10 mouse cellular contexts compared by ENCODE assay signal in the genomic region with DNA sequence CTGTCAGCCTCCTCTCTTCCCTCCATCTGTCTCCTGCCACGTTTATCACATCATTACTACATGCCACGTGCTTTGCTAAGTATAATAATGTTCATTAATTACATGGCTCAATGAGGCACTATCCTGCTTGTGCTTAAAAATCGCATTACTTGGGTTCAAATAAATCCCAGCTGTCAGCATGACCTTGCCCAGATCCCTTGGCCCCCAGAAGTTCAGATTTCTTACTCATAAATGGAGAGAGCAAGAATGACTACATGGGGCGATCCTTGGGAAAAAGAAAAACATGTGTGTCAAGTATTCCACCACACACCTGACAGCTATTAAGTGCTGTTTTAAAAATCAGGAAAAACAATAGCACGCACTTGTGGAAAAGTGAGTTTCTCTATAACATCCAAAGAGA.
"Had no signal": no experiment of that assay in that cellular context is flagged by ENCODE, and none has a peak within 500 bp of the region (broad histone marks: within the 10 kb centered on the region; RNA-seq: fewer than 3 reads in every experiment).

No protein-coding gene starts in this region.

- H3K9me3 ChIP-seq: limb, embryonic 12.5 days; midbrain, embryonic 13.5 days had no signal

- H3K9ac ChIP-seq: limb, embryonic 12.5 days; liver, embryonic 14.5 days; midbrain, embryonic 13.5 days had no signal

- H3K27ac ChIP-seq: left cerebral cortex, adult 2 months; limb, embryonic 12.5 days; liver, embryonic 14.5 days; midbrain, embryonic 13.5 days had no signal

- H3K4me2 ChIP-seq: limb, embryonic 12.5 days; midbrain, embryonic 13.5 days had no signal

- DNase-seq: kidney, postnatal 10 days; kidney, postnatal 4 days; lung, adult 18-20 months; thymus, adult 18-20 months; thymus, postnatal 25 days had no signal

- H3K4me3 ChIP-seq: left cerebral cortex, adult 2 months; limb, embryonic 12.5 days; midbrain, embryonic 13.5 days; myocyte had no signal

- H3K36me3 ChIP-seq: limb, embryonic 12.5 days; midbrain, embryonic 13.5 days had no signal

- H3K27me3 ChIP-seq: limb, embryonic 12.5 days; midbrain, embryonic 13.5 days had no signal

- ATAC-seq: midbrain, embryonic 13.5 days had no signal
